Mouse (Mus musculus): ENCODE measurements around the gene Foxo6. TPM values are rescaled to one million over a fixed set of nuclear protein-coding genes. Genes with fewer than 3 reads are reported as not detected.

Gene Foxo6
- polyA plus RNA-seq, 1 experiment from 2014 or later, result 0.12 TPM

- no peak for ATAC-seq (ENCODE audit: insufficient number of reproducible peaks, insufficient read depth, low FRiP score, low read depth)
- Histone ChIP-seq H3K36me3 (ENCODE audit: control insufficient read depth, insufficient read depth, low read length) (no peaks in the 10 kb centered on the region), H3K4me1 (ENCODE audit: control insufficient read depth, insufficient read depth, low read length) (0 out of 2 replicates have a peak, but pooled peaks cover 5% of the 10 kb centered on the region), H3K4me2 (replicated peaks; ENCODE audit: low read depth, low read length) (no peak overlapping the region), H3K9me3 (ENCODE audit: control insufficient read depth, low read depth, low read length) (no peaks in the 10 kb centered on the region), H3K27me3 (ENCODE audit: control insufficient read depth, insufficient read depth, low read length) (peaks cover 11% of the 10 kb centered on the region; the same call in 1 of the 2 replicates), H3K4me3 (ENCODE audit: low read depth, low read length) (no peak overlapping the region), H3K27ac (ENCODE audit: low read length) (no peak overlapping the region), H3K9ac (replicated peaks; ENCODE audit: low read depth, low read length) (no peak overlapping the region)
- 43% methylated on average over 5 of the region's 5 CpGs for WGBS
Observed at GRCm38 (mm10) chr4:120290486-120290885, 3.3 kb upstream of the Foxo6 start.

DNA sequence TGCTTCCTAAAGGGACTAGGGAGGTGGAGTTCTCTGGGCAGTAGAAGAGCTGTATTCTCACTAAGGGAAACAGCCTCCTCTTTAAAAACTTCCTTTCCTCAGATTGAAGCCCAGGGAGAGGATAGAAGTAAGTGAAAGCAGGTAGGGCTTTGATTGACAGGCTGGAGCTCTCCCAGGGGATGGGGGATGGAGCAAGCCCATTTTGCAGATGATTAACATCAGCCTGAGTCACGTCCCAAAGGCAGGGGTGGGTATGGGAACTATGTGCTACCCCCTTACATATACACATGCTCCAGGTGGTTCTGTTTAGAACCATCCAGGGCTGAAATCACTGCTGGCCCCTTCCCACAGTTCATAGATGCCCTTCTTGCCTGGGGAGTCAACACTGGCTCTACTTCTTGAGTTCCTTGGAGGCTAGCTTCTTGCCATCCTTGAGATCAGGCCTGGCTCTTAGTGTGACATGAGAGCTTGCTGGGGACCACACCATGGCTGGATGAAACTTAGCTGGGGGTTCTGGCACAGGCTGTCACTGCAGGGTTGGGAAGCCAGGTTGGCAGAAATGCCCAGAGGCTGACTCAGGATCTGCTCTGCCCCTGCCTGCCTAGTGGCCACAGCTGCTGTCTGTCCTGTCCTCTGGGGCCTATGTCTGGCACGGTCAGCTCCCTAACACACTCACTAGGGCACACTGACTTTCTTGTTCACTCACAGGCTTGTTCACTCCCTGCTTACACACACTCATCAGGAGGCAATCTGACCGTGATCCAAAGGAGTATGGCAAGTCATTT lies 2.2 kb upstream of the Foxo6 start:
- Histone ChIP-seq H3K4me3 (ENCODE audit: low read depth, low read length) (no peak overlapping the region), H3K4me2 (replicated peaks; ENCODE audit: low read depth, low read length) (no peak overlapping the region), H3K9ac (replicated peaks; ENCODE audit: low read depth, low read length) (no peak overlapping the region), H3K27ac (ENCODE audit: low read length) (no peak overlapping the region), H3K4me1 (ENCODE audit: control insufficient read depth, insufficient read depth, low read length) (0 out of 2 replicates have a peak, but pooled peaks cover 5% of the 10 kb centered on the region), H3K9me3 (ENCODE audit: control insufficient read depth, low read depth, low read length) (no peaks in the 10 kb centered on the region), H3K36me3 (ENCODE audit: control insufficient read depth, insufficient read depth, low read length) (no peaks in the 10 kb centered on the region), H3K27me3 (ENCODE audit: control insufficient read depth, insufficient read depth, low read length) (peaks cover 14% of the 10 kb centered on the region; the same call in 1 of the 2 replicates)
- no peak for ATAC-seq (ENCODE audit: insufficient number of reproducible peaks, insufficient read depth, low FRiP score, low read depth)
- 67% methylated on average over 3 of the region's 3 CpGs for WGBS

- Histone ChIP-seq H3K27me3 (ENCODE audit: control insufficient read depth, insufficient read depth, low read length) (peaks cover 14% of the 10 kb centered on the region), H3K4me3 (ENCODE audit: low read depth, low read length) (peak overlapping the region; percentile 60), H3K36me3 (ENCODE audit: control insufficient read depth, insufficient read depth, low read length) (no peaks in the 10 kb centered on the region), H3K9me3 (ENCODE audit: control insufficient read depth, low read depth, low read length) (no peaks in the 10 kb centered on the region), H3K4me1 (ENCODE audit: control insufficient read depth, insufficient read depth, low read length) (peaks cover 19% of the 10 kb centered on the region), H3K4me2 (replicated peaks; ENCODE audit: low read depth, low read length) (peak overlapping the region; percentile 99), H3K9ac (replicated peaks; ENCODE audit: low read depth, low read length) (peak overlapping the region; percentile 33; the same call in 1 of the 2 replicates), H3K27ac (ENCODE audit: low read length) (no peak overlapping the region)
- under 1% methylated on average over 47 of the region's 53 CpGs for WGBS
- ATAC-seq (ENCODE audit: insufficient number of reproducible peaks, insufficient read depth, low FRiP score, low read depth), result no peak
Observed at GRCm38 (mm10) chr4:120286761-120287241, 348 bp downstream of the Foxo6 start.

DNA sequence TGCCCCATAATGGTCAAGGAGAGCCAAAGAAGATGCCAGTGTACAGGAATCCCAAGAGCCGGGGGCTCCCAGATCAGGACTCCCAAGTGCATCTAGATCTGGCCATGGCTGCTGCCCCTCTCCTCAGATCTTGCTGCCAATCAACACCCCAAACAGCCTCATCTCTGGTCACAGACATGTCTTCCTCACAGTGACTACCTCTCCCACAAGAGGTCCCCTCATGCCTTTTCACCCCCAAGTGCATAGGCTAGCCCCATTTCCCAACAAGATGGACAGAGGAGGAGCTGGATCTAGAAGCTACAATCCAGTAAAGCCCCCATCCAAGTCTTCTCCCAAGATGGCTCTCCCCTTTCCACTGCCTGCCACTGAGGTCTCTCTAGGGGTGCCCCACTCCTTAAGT lies 1.4 kb downstream of the Foxo6 start:
- no peak overlapping the region for H3K4me3 ChIP-seq (ENCODE audit: low read depth, low read length)
- H3K4me2 ChIP-seq (replicated peaks; ENCODE audit: low read depth, low read length), result no peak overlapping the region
- no peaks in the 10 kb centered on the region for H3K9me3 ChIP-seq (ENCODE audit: control insufficient read depth, low read depth, low read length)
- H3K4me1 ChIP-seq (ENCODE audit: control insufficient read depth, insufficient read depth, low read length), result peaks cover 19% of the 10 kb centered on the region
- peaks cover 14% of the 10 kb centered on the region for H3K27me3 ChIP-seq (ENCODE audit: control insufficient read depth, insufficient read depth, low read length)
- no peak overlapping the region for H3K9ac ChIP-seq (replicated peaks; ENCODE audit: low read depth, low read length)
- no peak overlapping the region for H3K27ac ChIP-seq (ENCODE audit: low read length)
- 86% methylated on average over 1 of the region's 1 CpGs for WGBS
- H3K36me3 ChIP-seq (ENCODE audit: control insufficient read depth, insufficient read depth, low read length), result no peaks in the 10 kb centered on the region
- no peak for ATAC-seq (ENCODE audit: insufficient number of reproducible peaks, insufficient read depth, low FRiP score, low read depth)

DNA sequence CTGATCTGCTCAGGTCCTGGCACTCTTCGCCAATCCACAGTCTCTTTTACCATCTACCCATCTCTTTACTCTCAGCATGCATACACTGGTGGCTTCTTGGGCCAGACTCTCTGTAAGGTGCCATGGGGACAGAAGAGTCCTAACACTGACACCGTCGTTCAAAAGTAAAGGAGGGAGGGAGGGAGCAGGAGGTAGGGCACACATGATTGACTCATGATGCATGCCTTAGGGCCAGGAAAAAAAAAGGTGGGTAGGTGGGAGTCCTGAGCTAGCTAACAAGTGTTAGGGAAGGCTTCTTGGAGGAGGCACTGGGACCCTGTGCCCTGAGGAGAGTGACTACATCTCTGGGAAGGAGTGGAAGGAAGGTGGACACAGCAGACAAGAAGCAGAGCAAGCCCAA lies 1.9 kb downstream of the Foxo6 start:
- Histone ChIP-seq H3K36me3 (ENCODE audit: control insufficient read depth, insufficient read depth, low read length) (no peaks in the 10 kb centered on the region), H3K9ac (replicated peaks; ENCODE audit: low read depth, low read length) (no peak overlapping the region), H3K27me3 (ENCODE audit: control insufficient read depth, insufficient read depth, low read length) (peaks cover 14% of the 10 kb centered on the region), H3K27ac (ENCODE audit: low read length) (no peak overlapping the region), H3K4me1 (ENCODE audit: control insufficient read depth, insufficient read depth, low read length) (peaks cover 19% of the 10 kb centered on the region), H3K4me3 (ENCODE audit: low read depth, low read length) (no peak overlapping the region), H3K4me2 (replicated peaks; ENCODE audit: low read depth, low read length) (no peak overlapping the region), H3K9me3 (ENCODE audit: control insufficient read depth, low read depth, low read length) (no peaks in the 10 kb centered on the region)
- ATAC-seq (ENCODE audit: insufficient number of reproducible peaks, insufficient read depth, low FRiP score, low read depth), result no peak
- WGBS, result 69% methylated on average over 3 of the region's 3 CpGs

GRCm38 (mm10) chr4:120284187-120284586 lies 3.0 kb downstream of the Foxo6 start:
- Histone ChIP-seq H3K36me3 (ENCODE audit: control insufficient read depth, insufficient read depth, low read length) (no peaks in the 10 kb centered on the region), H3K9me3 (ENCODE audit: control insufficient read depth, low read depth, low read length) (no peaks in the 10 kb centered on the region), H3K4me2 (replicated peaks; ENCODE audit: low read depth, low read length) (no peak overlapping the region), H3K4me1 (ENCODE audit: control insufficient read depth, insufficient read depth, low read length) (peaks cover 19% of the 10 kb centered on the region), H3K4me3 (ENCODE audit: low read depth, low read length) (no peak overlapping the region), H3K9ac (replicated peaks; ENCODE audit: low read depth, low read length) (no peak overlapping the region), H3K27me3 (ENCODE audit: control insufficient read depth, insufficient read depth, low read length) (peaks cover 14% of the 10 kb centered on the region), H3K27ac (ENCODE audit: low read length) (no peak overlapping the region)
- no peak for ATAC-seq (ENCODE audit: insufficient number of reproducible peaks, insufficient read depth, low FRiP score, low read depth)
- WGBS, result 79% methylated on average over 1 of the region's 1 CpGs

GRCm38 (mm10) chr4:120283141-120283540 lies 4.0 kb downstream of the Foxo6 start:
- no peak overlapping the region for H3K27ac ChIP-seq (ENCODE audit: low read length)
- peak overlapping the region; percentile 98 for H3K4me2 ChIP-seq (replicated peaks; ENCODE audit: low read depth, low read length)
- no peaks in the 10 kb centered on the region for H3K36me3 ChIP-seq (ENCODE audit: control insufficient read depth, insufficient read depth, low read length)
- peaks cover 19% of the 10 kb centered on the region for H3K4me1 ChIP-seq (ENCODE audit: control insufficient read depth, insufficient read depth, low read length)
- peak; percentile 82 for ATAC-seq (ENCODE audit: insufficient number of reproducible peaks, insufficient read depth, low FRiP score, low read depth)
- H3K27me3 ChIP-seq (ENCODE audit: control insufficient read depth, insufficient read depth, low read length), result peaks cover 14% of the 10 kb centered on the region
- peak overlapping the region; percentile 49 for H3K4me3 ChIP-seq (ENCODE audit: low read depth, low read length)
- H3K9ac ChIP-seq (replicated peaks; ENCODE audit: low read depth, low read length), result peak overlapping the region; percentile 36; the same call in 1 of the 2 replicates
- 7% methylated on average over 5 of the region's 6 CpGs for WGBS
- H3K9me3 ChIP-seq (ENCODE audit: control insufficient read depth, low read depth, low read length), result no peaks in the 10 kb centered on the region

GRCm38 (mm10) chr4:120282568-120283091 lies 4.5 kb downstream of the Foxo6 start:
- Histone ChIP-seq H3K4me2 (replicated peaks; ENCODE audit: low read depth, low read length) (peak overlapping the region; percentile 98), H3K9me3 (ENCODE audit: control insufficient read depth, low read depth, low read length) (no peaks in the 10 kb centered on the region), H3K4me1 (ENCODE audit: control insufficient read depth, insufficient read depth, low read length) (peaks cover 19% of the 10 kb centered on the region), H3K9ac (replicated peaks; ENCODE audit: low read depth, low read length) (peak overlapping the region; percentile 36; the same call in 1 of the 2 replicates), H3K27me3 (ENCODE audit: control insufficient read depth, insufficient read depth, low read length) (peaks cover 14% of the 10 kb centered on the region), H3K4me3 (ENCODE audit: low read depth, low read length) (peak overlapping the region; percentile 49), H3K27ac (ENCODE audit: low read length) (no peak overlapping the region), H3K36me3 (ENCODE audit: control insufficient read depth, insufficient read depth, low read length) (no peaks in the 10 kb centered on the region)
- ATAC-seq (ENCODE audit: insufficient number of reproducible peaks, insufficient read depth, low FRiP score, low read depth), result no peak
- 1% methylated on average over 45 of the region's 47 CpGs for WGBS
